Mouse (Mus musculus) cerebellum, adult 9-11 months (tissue): ENCODE data around the gene Catsperd.
A peak's percentile ranks its signal among the peaks of the same experiment; 100 is the strongest.

Experiments used
- DNase-seq: peaks from one replicate; pipeline ENCODE4 v3.0.0; 2022

Catsperd gene

DNA sequence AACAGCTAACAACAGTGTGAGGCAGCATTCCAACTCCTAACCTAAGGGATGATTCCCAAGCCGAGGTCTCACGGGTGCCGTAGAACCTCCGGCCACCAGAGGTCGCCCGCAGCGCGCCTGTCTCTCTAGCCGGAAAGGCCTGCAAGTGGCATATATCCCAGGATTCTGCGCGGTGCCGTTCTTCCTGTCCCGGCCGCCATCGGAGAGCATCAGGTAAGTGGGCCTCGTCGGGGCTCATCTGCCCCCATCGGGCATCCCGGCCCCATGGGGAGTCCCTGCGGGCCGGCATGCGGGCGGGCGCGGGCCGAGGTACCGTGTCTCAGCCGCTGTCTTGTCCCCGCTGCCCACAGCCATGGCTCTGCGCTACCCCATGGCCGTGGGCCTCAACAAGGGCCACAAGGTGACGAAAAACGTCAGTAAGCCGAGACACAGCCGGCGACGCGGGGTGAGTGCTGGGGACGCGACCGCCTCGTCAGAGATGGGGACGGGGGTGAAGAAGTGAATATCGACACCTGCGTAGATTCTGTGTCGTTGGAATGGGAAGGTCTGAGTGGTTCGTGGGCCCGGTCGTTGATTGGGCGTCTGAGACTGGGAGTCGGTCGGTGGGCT is 14.6 kb upstream of the Catsperd start, which contains the start of gene Rpl36:
TSS of gene Rpl36 (plus strand) at position 181 of the 609 bp plus-strand sequence.
- peak; percentile 95 for DNase-seq

DNA sequence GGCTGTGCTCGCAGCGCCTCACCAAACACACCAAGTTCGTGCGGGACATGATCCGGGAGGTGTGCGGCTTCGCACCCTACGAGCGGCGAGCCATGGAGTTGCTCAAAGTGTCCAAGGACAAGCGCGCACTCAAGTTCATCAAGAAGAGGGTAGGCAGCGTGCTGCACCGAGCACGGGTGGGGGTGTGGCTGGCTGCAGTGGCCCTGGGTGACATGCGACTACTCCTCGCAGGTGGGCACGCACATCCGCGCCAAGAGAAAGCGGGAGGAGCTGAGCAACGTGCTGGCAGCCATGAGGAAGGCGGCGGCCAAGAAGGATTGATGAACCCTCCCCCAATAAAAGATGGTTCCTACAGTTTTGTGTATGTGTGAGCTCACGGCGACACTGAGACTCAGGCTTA is 14.1 kb upstream of the Catsperd start:
- DNase-seq: peak; percentile 66

DNA sequence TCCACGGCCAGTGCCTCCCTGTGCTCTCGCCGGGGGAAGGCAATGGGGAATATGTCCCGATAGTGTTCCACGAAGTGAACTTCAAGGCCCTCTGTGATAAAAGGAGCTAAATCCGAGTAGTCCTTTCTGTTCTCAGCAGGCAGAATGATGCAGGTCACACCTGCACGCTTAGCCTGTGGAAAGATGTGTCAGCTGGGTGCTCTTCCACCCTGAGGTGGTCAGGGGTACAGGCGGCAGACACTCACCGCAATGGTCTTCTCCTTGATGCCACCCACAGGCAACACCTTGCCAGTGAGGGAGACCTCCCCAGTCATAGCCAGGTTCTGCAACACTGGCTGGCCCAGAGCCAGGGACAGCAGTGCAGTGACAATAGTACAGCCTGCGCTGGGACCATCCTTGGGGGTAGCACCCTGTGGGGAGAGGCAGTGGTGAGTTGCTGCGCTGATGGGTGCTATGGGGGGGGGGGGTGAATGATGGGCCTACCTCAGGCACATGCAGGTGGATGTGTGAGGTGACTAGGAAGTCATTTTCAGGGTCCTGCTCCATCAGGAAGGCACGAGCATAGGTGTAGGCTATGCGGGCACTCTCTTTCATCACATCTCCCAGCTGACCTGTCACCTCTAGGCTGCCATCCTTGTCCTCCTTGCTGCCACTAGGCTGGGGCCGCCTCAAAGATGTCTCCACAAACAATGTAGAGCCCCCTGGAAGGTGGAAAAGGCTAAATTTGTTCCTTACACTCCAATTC is 13.4 kb upstream of the Catsperd start:
- peak; percentile 68 for DNase-seq

DNA sequence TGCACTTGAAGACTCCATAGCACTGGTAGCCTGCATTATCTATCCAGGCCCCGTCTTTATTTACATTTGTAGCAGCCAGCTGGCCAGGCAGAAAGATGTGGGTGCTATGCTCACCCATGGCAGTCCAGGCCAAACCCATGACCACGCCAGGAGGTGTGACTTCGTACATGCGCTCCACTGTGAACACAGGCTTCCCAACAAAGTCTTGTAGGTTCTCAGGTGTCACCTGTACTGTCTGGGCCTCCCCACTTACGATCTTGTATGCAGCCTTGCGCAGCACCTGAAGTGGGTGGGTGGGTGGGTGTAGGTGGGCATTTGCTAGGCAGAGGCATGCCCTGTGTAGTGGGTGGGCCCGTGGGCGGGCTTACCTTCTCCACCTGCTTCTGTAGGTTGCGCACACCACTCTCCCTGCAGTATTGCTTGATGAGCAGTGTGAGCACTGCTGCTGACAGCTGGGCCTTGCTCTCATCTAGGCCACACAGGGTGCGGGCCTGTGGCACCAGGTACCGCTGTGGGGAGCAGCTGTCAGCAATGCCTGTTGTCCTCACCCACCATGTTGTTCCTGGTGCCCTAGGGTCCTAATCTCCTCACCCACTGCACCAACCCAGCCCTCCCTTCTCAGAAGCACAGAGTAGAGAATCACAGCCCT is 12.7 kb upstream of the Catsperd start:
- DNase-seq: peak; percentile 36

DNA sequence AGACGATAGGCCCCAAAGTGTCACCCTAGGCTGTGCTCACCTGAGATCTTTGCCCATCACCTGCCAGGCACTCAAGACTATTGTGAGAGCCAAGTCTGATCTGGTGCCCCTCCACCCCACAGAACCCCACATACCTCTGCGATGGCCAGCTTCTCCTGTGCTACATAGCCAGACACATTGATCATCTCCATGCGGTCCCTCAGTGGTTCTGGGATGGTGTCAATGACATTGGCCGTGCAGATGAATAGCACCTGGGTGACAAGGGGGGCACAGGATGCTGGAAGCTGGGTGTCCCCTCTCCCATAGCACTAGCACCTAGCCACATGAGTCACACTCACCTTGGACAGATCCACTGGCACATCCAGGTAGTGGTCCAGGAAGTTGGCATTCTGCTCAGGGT is 12.2 kb upstream of the Catsperd start:
- DNase-seq: peak; percentile 41

DNA sequence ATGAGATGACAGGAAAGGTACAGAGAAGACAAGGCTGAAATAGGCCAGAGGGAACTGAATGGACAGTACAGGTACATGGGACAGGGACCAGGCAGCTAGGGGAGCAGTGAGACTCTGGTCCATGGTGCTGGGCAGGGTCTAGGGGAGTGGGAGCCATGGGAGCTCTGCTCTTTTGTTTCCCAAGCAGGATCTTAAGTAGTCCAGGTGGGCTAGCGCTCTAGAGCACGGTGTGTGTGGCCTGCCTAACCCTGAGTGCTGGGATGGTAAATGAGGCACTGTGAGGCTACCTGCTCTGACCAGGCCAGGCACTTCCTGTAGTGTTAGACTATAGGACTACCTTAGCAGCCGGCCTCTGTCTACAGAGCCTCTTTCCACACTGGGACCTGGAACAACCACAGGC is 11.2 kb upstream of the Catsperd start:
- DNase-seq: no peak

DNA sequence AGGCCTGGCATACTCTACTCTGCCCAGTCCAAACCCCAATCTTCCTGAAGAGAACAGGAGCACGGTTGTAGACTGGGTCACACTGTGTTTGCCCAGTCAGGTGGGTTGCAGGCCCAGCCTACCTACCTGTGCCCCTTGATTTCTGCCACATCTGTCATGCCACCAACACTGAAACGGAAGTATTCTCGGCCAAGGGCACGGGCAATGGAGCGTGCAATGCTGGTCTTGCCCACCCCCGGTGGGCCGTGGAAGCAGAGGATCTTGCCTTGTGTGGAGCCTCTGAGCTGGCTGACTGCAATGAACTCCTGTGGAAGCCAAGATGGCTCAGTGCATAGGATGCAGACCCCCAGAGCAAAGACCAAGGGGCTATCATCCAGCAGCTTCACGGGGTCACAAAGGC is 10.3 kb upstream of the Catsperd start:
- DNase-seq: no peak

DNA sequence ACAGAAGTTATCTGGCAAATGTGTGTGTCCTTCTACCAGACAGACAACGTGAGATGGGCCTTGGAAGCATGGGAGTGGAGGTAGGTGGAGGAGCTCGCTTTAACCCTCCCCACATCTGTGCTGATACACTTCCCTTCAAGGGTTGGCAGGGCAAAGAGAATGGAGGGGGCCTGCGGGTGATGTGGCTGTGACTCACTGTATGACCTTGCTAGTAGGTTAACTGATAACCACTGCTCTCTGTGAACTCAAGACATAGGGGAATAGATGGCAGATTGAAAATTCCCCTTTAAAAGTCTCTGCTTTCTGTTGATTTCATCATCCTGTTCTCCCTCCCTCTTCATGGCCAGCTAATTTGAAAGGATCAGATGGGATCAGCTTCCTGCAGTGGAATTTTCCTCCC is 2.4 kb upstream of the Catsperd start:
- peak; percentile 22 for DNase-seq

DNA sequence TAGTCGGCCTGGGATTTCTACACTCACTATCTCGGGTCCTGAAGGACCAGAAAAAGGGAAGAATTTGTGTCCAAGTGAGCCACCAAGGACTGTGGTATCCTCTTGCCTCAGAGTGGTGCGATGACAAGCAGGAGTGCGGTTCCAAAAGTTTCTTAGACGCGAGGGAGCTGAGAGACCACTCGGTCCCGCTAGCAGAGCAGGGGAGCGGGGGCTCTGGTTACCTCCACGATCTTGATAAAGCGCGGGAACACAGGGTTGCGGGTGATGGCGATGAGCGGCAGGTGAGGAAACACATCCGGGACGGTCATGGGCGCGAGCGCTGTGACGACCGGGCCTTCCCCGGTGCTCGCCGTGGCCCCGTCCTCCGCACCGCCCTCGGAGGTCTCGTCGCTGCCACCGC is 1.7 kb upstream of the Catsperd start:
- no peak for DNase-seq

DNA sequence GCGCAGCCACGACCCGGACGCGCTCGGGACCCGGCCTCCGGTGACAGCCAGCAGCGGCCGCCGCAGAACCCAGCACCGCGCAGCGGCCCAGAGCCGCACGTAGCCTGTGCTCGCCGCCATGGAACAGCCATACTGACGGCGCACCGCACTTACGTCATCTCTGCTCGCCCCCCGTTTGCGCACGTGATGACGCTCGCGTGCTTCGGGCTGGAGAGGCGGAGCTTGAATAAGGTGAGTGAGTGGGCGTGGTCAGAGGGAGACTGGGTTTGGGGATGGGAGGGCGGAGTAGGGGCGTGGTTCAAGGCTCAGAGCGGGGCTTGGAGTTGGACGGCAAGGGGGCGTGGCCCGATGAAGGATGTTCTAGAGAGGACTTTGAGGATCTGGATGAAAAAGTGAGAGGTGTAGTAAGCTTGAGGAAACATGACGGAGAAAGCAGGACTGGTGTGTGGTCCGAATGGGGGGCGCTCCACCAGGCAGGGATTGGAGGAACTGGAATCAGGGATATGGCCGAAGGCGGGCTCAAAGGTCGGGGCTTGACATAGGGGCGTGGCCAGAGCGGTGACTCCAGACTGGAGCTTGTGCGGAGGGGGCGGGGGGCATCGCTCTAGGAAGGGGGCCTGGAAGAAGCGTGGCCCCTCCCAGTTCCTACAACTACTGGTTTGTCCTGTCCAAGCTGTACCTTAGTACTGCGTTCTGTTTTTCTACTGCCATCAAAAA is 1.0 kb upstream of the Catsperd start, which contains the start of gene Lonp1:
TSS of gene Lonp1 (minus strand) at position 134 of the 717 bp plus-strand sequence.
- DNase-seq: peak; percentile 98

DNA sequence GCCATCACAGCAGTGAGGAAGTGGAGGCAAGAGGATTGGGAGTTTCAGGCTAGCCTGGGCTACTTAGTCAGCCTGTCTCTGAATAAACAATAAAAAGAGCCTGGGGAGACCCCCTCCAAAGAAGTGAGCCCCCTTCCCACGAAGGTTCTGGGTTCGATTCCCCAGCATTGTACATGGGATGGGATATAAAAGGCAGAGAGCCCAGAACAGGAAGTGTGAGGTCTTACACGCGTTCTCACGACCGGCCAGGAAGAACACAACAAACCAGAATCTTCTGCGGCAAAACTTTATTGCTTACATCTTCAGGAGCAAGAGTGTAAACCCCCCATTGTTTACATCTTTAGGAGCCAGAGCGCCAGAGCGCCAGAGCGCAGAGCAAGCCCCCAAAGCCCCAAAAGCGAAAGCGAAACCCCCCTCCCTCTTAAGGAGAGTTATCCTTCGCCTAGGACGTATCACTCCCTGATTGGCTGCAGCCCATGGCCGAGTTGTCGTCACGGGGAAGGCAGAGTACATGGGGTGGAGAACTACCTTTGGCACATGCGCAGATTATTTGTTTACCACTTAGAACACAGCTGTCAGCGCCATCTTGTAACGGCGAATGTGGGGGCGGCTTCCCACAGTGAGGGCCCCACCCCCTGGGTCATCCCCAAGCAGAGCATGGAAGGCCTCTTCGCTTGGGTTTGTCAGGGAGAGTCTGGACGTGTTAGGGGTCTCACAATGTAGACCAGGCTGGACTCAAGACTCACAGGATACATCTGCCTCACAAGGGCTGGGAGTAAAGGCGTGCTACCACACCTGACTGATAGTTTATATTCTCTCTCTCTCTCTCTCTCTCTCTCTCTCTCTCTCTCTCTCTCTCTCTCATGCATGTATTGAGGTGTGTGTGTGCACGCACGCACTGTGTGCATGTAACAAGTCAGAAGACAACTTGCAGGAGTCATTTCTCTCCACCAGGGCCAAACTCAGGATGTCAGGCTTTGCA is 2.1 kb downstream of the Catsperd start:
- peak; percentile 24 for DNase-seq

DNA sequence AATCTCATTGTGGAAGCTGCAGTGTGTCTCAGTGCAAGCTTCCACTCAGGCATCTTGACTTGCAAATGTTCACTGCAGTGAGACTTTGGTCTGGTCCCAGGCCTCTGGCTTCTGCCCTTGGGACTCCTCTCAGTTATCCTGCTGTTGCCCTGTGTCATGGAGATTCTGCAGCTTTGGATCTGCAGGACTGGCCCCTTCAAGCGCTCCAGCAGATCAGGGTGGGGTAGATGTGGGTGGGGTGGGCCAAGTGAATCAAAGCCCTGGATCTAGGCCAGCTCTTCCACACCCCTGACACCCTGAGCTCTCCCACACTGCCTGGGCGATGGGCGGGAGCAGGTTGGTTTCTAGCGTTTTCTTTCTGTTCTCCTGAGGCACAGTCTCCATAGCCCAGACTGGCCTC is 3.9 kb downstream of the Catsperd start:
- no peak for DNase-seq

DNA sequence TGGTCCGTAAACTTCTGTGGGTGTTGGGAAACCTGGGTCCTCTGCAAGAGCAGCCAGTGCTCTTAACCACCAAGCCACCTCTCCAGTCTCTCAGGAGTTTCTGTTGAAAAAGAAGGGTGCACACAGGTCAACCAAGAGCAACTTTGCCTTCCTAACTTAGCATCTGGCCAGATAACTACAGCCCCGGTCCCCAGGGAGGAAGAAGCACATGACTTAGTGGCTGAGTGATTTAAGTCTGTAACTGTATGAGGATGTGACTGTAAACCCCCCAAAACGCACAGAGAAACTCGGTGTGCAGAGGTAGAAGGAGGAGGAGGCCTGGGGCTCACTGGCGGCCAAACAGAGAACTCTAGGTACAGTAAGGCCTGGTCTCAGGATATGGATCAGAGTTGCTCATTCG is 6.1 kb downstream of the Catsperd start:
- no peak for DNase-seq

DNA sequence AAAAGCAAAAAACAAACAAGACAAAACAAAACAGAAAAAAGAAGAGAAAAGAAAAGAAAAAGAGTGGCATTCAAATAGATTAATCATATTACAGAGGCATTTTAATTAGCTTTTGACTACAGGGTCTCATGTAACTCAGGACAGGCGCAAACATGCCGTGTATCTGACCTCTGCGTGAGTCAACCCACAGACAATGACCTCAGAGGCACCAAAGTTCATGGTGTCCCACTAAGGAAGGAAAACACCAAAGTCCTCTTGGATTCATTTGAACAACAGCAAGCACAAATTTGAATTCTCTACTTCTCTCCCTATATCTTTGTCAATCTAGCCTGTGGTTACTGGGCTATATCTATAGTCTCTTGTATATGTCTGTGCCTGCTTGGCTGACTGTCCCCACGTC is 15.3 kb downstream of the Catsperd start:
- DNase-seq: no peak

DNA sequence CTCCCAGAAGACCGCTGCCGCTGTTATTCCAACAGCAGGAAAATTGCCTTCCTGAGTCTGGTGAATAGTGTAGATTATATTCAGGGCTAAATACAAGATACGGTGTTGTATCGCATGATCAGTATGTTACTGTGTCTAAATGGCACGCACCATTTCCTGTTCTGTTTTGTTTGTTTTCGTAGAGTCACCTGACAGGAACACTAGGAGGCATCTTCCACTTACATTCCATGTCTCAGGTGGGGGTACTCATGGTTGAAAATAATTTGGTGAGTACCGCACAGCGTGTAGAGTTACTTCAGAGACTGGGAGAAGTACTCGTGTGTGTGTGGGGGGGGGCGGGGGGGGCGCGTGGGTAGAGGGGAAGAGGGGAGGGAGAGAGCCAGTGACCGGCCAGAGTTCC is 19.6 kb downstream of the Catsperd start:
- DNase-seq: no peak

DNA sequence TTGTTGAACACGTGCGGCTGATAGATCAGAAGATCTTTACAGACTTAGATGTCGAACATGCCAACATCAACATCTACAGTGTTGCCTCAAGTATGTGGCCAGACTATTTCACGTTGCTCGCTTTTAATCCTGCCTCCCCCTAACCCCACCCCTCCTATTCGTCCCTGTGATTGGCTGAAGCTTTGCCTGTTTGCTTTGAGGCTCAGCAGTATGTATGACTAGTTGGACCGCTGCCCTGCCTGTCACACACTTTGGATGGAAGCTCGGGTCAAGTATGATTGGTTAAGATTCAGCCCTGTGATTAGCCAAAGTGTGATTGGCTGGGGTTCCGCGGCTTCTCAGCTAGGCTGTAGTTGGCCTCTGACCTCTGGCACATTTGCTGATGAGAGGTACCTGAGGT is 23.9 kb downstream of the Catsperd start:
- no peak for DNase-seq

DNA sequence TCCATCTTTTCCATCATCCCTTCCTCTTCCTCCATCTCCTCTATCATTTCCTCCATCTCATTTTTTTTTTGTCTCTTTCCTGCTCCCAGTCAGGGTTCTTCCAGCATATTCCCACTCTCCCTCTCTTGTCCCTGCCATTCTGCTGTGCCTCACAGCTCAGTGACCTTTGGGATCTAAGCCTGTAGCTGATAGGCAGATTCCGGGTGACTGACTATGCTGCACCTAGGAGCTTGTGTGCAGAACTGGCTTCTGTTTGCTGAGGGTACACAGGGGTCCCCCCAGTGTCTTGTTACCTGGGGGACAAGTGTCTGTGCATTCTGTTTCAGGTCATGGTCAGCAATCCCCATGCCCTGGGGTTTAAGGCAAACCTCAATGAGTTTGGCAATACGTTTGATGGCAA is 26.8 kb downstream of the Catsperd start:
- no peak for DNase-seq

DNA sequence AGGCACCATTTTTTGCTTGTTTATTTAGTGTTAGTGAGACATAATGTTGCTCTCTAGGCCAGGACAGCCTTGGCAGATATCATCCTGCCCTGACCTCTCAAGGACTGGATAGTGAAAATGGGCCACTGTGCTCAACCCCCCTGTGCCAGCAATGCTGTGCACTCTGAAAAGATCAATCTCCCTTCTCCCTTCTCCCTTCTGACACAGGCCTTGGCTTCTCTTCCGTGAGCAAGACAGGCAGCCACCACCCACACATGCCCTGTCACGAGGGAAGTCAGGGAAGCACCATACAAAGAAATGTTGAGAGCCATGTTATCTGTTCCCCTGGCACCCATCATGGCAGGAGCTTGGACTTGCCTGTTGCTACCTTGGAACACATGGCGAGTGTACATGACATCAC is 27.4 kb downstream of the Catsperd start:
- no peak for DNase-seq

DNA sequence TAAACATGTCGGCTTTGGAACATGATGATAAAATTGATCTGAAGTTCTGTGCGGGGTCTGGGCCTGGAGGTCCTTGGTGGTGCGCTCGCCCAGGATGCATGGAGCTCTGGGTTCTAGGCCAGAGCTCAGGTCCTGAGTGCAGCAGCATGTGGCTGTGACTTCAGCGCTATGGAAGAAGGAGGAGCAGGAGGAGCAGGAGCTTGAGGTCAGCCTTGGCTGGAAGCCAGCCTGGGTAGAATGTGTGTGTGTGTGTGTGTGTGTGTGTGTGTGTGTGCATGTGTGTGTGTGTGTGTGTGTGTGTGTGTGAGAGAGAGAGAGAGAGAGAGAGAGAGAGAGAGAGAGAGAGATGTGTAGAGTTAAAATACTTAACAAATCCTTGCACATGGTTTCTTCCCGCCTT is 28.2 kb downstream of the Catsperd start:
- no peak for DNase-seq

DNA sequence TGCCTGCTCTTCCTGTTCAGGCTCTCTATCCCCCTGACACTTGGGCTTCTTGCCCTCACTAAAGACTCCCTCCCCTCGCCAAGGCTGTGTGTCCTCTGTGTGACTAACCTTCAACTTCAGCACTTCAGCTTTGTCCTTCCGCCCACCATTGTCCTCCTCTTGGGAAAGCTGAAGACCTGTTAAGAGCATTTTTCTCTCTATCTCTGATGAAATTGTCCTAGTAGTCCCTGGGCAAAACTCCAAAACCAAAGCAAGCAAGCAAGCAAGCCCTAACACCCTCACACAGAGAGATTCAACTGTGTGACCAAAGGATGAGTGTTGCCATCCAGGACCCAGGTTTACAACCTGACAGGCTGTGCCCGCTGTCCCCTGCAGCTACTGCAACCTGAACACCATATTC is 35.7 kb downstream of the Catsperd start:
- DNase-seq: no peak

DNA sequence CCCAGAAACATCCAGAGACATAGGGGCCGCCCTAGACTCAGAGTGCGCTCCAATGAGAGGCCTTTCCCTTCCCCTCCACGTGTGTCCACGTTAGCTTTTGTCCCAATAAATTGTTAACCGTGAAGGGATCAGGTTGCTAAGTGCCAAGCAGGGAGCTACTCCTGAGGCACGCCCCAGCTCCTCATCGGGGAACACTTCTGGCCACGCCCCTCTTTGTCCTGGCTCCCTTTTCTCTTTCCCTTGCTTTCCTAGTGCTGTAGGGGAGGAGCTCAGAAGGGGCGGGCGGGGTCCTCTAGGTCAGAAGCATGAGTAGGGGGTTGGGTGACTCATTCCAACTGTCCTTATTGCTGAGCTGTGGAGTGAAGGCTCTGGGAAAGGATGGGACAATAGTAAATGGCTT is 36.4 kb downstream of the Catsperd start:
- DNase-seq: no peak

DNA sequence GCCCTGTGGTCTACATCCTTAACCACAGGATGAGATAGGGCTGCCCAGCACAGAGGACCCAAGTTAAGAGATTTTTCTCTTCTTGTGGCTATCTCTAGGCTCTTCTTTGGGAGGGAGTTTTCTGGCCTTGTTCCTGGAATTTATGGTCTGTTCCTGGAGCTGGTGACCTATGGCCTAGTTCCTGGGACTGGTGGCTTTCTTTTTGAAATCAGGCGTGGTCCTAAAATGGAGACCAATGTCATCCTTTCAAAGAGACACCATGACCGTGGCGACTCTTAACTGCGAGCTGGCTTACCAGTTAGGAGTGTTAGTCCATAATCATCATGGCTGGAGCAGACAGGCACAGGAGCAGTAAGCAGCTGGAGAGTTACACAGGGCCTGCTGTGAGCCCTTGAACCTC is 38.4 kb downstream of the Catsperd start:
- DNase-seq: no peak
